Mouse (Mus musculus): ENCODE measurements at regions not wholly inside any gene's neighbourhood (a gene's known extent, or its start where the extent isn't known, plus 50 kb on each side); places are given as distances from the start of the nearest gene placed in this dataset.
A peak's percentile ranks its signal among the peaks of the same experiment; 100 is the strongest.

- Histone ChIP-seq H3K9ac (no peak overlapping the region), H3K36me3 (replicated peaks; ENCODE audit: control insufficient read depth, insufficient read depth) (no peaks in the 10 kb centered on the region), H3K27me3 (ENCODE audit: control insufficient read depth, insufficient read depth, low read length) (no peaks in the 10 kb centered on the region), H3K4me2 (replicated peaks) (no peak overlapping the region), H3K27ac (no peak overlapping the region), H3K4me3 (replicated peaks; ENCODE audit: low read length) (no peak overlapping the region), H3K9me3 (ENCODE audit: control insufficient read depth, low read length) (peaks cover 8% of the 10 kb centered on the region; the same call in 1 of the 2 replicates), H3K4me1 (replicated peaks; ENCODE audit: control insufficient read depth, insufficient read depth, low read length) (no peaks in the 10 kb centered on the region)
- DNase-seq (ENCODE audit: low spot score) (no peak), ATAC-seq (ENCODE audit: low FRiP score) (no peak)
- 93% methylated on average over 4 of the region's 4 CpGs for WGBS
Measured at GRCm38 (mm10) chr1:23168504-23168903, 66.5 kb upstream of the 4933415F23Rik start.

GRCm38 (mm10) chr1:23163371-23163935, 61.4 kb upstream of the 4933415F23Rik start:
- H3K36me3 ChIP-seq (replicated peaks; ENCODE audit: control insufficient read depth, insufficient read depth), result no peaks in the 10 kb centered on the region
- peaks cover under 1% of the 10 kb centered on the region; the same call in 1 of the 2 replicates for H3K9me3 ChIP-seq (ENCODE audit: control insufficient read depth, low read length)
- H3K27ac ChIP-seq, result no peak overlapping the region
- ATAC-seq (ENCODE audit: low FRiP score) (no peak), DNase-seq (ENCODE audit: low spot score) (no peak)
- no peaks in the 10 kb centered on the region for H3K27me3 ChIP-seq (ENCODE audit: control insufficient read depth, insufficient read depth, low read length)
- H3K4me3 ChIP-seq (replicated peaks; ENCODE audit: low read length), result no peak overlapping the region
- no peak overlapping the region for H3K9ac ChIP-seq
- H3K4me1 ChIP-seq (replicated peaks; ENCODE audit: control insufficient read depth, insufficient read depth, low read length), result no peaks in the 10 kb centered on the region
- 80% methylated on average over 5 of the region's 5 CpGs for WGBS
- H3K4me2 ChIP-seq (replicated peaks), result no peak overlapping the region

- no peak overlapping the region for H3K4me2 ChIP-seq (replicated peaks)
- no peak for DNase-seq (ENCODE audit: low spot score)
- no peaks in the 10 kb centered on the region for H3K9me3 ChIP-seq (ENCODE audit: control insufficient read depth, low read length)
- no peaks in the 10 kb centered on the region for H3K4me1 ChIP-seq (replicated peaks; ENCODE audit: control insufficient read depth, insufficient read depth, low read length)
- ATAC-seq (ENCODE audit: low FRiP score), result no peak
- H3K4me3 ChIP-seq (replicated peaks; ENCODE audit: low read length), result no peak overlapping the region
- H3K36me3 ChIP-seq (replicated peaks; ENCODE audit: control insufficient read depth, insufficient read depth), result no peaks in the 10 kb centered on the region
- H3K27ac ChIP-seq, result no peak overlapping the region
- H3K27me3 ChIP-seq (ENCODE audit: control insufficient read depth, insufficient read depth, low read length), result no peaks in the 10 kb centered on the region
- H3K9ac ChIP-seq, result no peak overlapping the region
- WGBS, result 77% methylated on average over 6 of the region's 6 CpGs
Measured at GRCm38 (mm10) chr1:23162766-23163165, 60.7 kb upstream of the 4933415F23Rik start.

MicroRNAs encoded in the stretch of these regions (microRNA counts, 519-probe panel; counts per million panel counts)
- 5,548 counts per million, percentile 69 among the panel's probes with 10 or more counts for microRNA mmu-miR-30a
- microRNA mmu-miR-30c, result 6,056 counts per million, percentile 79 among the panel's probes with 10 or more counts

Small RNA genes lying in the stretch of these regions (microRNA-seq; reads per million reads assigned to microRNA genes)
- 9,898 reads per million, percentile 96 among the genes with 10 or more reads in this experiment for gene Mir30a
- gene Mir30c-2, result 48.6 reads per million, percentile 43 among the genes with 10 or more reads in this experiment

All from hindbrain, embryonic 14.5 days (tissue).